Mouse (Mus musculus) forebrain, embryonic 13.5 days (tissue): ENCODE results near the gene A330070K13Rik. TPM values are rescaled to one million over a fixed set of nuclear protein-coding genes. Genes with fewer than 3 reads are reported as not detected.

Source experiments
- polyA plus RNA-seq: library from polyadenylated mRNA; unstranded; fragments of >200 nt; fragmentation: Nextera tagmentation; extraction: Ambion mirVana; gene quantifications from 2 replicates; pipeline ENCODE4 v1.2.1, GENCODE M21; 2015

Gene A330070K13Rik
- polyA plus RNA-seq, 1 experiment from 2014 or later: not detected

Other genes starting within 250 kb of the A330070K13Rik start
- 8.3 and 8.9 TPM in 2 replicates for gene Kctd7, start 239.8 kb downstream of the A330070K13Rik start, polyA plus RNA-seq
- 32.8 and 34.6 TPM in 2 replicates for gene Rabgef1, start 212.8 kb downstream of the A330070K13Rik start, polyA plus RNA-seq
- 21.8 and 22.3 TPM in 2 replicates for gene Tmem248, start 167.6 kb downstream of the A330070K13Rik start, polyA plus RNA-seq
- 65.4 and 67.7 TPM in 2 replicates for gene Sbds, start 129.1 kb downstream of the A330070K13Rik start, polyA plus RNA-seq
- 24.4 and 27.1 TPM in 2 replicates for gene Tyw1, start 129.0 kb downstream of the A330070K13Rik start, polyA plus RNA-seq
- gene Caln1, start 15.2 kb downstream of the A330070K13Rik start, polyA plus RNA-seq: 2.0 and 3.7 TPM in 2 replicates